Mouse (Mus musculus): ENCODE data around the gene Dthd1.

Gene Dthd1

GRCm38 (mm10) chr5:62864348-62864747 is 50.7 kb downstream of the Dthd1 start:
- no peak for DNase-seq

- DNase-seq, result no peak
These were observed 53.4 kb downstream of the Dthd1 start for GRCm38 (mm10) chr5:62867003-62867402.

GRCm38 (mm10) chr5:62879530-62879929 is 65.9 kb downstream of the Dthd1 start:
- DNase-seq, result no peak

GRCm38 (mm10) chr5:62895326-62895725 is 81.7 kb downstream of the Dthd1 start:
- no peak for DNase-seq

GRCm38 (mm10) chr5:62906954-62907353 is 93.3 kb downstream of the Dthd1 start:
- no peak for DNase-seq

GRCm38 (mm10) chr5:62909074-62909473 is 95.5 kb downstream of the Dthd1 start:
- no peak for DNase-seq

- DNase-seq, result no peak
These were observed 111.0 kb downstream of the Dthd1 start for GRCm38 (mm10) chr5:62924616-62925015.

All from thymus, postnatal 4 days (tissue).